Mouse (Mus musculus) liver, embryonic 14.5 days (tissue): ENCODE data around the gene Zfp473.

ENCODE experiments used
- CTCF ChIP-seq: IDR thresholded peaks from 2 replicates; pipeline ENCODE4 v1.5.1; 2016; ENCODE audit warnings: antibody characterized with exemption, low read depth, control low read depth
- EP300 ChIP-seq: IDR thresholded peaks from 2 replicates; pipeline ENCODE4 v1.6.1; 2016; ENCODE audit warnings: antibody characterized with exemption, low read depth

DNA sequence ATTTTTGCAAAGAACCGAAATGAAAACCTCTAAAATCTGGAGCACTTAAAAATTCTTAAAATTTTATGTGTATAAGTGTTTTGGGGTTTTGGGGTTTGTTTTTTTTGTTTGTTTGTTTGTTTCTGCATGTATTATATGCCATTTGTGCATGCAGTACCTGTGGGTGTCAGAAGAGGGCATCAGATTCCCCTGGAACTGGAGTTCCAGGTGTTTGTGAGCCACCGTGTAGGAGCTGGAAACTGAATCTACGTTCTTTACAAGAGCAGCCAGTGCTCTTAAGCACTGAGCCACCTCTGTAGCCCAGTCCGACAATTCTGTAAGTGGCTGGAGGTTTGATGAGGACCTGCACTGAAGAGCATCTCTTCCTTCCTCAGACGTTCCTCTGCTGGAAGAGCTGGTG, 41.0 kb downstream of the Zfp473 start:
- peak; percentile 38 for TF ChIP-seq CTCF
- TF ChIP-seq EP300: no peak
